Mouse (Mus musculus) MEL (cell line): ENCODE data around the gene Sipa1l2. TPM values are rescaled to one million over a fixed set of nuclear protein-coding genes. Genes with fewer than 3 reads are reported as not detected.

Experiments
- DNase-seq: peaks from one replicate; pipeline ENCODE4 v3.0.0; 2011; ENCODE audit warnings: low read depth, low spot score
- H3K27ac ChIP-seq: 2 replicates; pipeline ENCODE4 v1.5.1; 2012; ENCODE audit warnings: low read depth, mild to moderate bottlenecking, control low read depth, low read length, moderate library complexity; ENCODE audit not compliant: control insufficient read depth
- H3K27me3 ChIP-seq, 2 experiments: fragments of 150-350 bp in 1 of 2; sonication (generic) in 1 of 2; 2 replicates each; pipeline ENCODE4 v1.6.1; 2012; ENCODE audit warnings: low read length in 2 of 2, mild to moderate bottlenecking in 2 of 2, improper control_type of control experiment in 1 of 2, moderate library complexity in 1 of 2; ENCODE audit not compliant: insufficient read depth in 2 of 2, control insufficient read depth in 1 of 2
- H3K36me3 ChIP-seq, 2 experiments: 2 replicates each; pipeline ENCODE4 v1.6.1; 2012 to 2014; ENCODE audit warnings: low read length in 2 of 2, improper control_type of control experiment in 1 of 2, inconsistent platforms in 1 of 2, mild to moderate bottlenecking in 1 of 2; ENCODE audit not compliant: insufficient read depth in 2 of 2, control insufficient read depth in 1 of 2
- H3K4me1 ChIP-seq, 2 experiments: fragments of 150-350 bp in 1 of 2; sonication (generic) in 1 of 2; 2 replicates each; pipeline ENCODE4 v1.6.1; 2012; ENCODE audit warnings: low read length in 2 of 2, improper control_type of control experiment in 1 of 2, mild to moderate bottlenecking in 1 of 2; ENCODE audit not compliant: insufficient read depth in 2 of 2, control insufficient read depth in 1 of 2
- H3K4me3 ChIP-seq, 2 experiments: fragments of 150-350 bp in 1 of 2; sonication (generic) in 1 of 2; 2 replicates each; pipeline ENCODE4 v1.5.1; 2012; ENCODE audit warnings: low read depth in 2 of 2, low read length in 2 of 2, mild to moderate bottlenecking in 2 of 2, moderate library complexity in 2 of 2, control low read depth in 1 of 2, improper control_type of control experiment in 1 of 2; ENCODE audit not compliant: control insufficient read depth in 1 of 2, insufficient read depth in 1 of 2
- H3K79me2 ChIP-seq: 2 replicates; pipeline ENCODE4 v1.6.1; 2012; ENCODE audit warnings: mild to moderate bottlenecking, low read length, moderate library complexity; ENCODE audit not compliant: control insufficient read depth, poor library complexity, insufficient read depth
- H3K9ac ChIP-seq: 2 replicates; pipeline ENCODE4 v1.6.1; 2012; ENCODE audit warnings: low read depth, mild to moderate bottlenecking, control low read depth, low read length, moderate library complexity; ENCODE audit not compliant: control insufficient read depth, poor library complexity, severe bottlenecking
- H3K9me3 ChIP-seq: fragments of 150-350 bp; sonication (generic); replicated peaks from 2 replicates; pipeline ENCODE4 v1.6.1; 2012; ENCODE audit warnings: mild to moderate bottlenecking, low read length, improper control_type of control experiment, moderate library complexity; ENCODE audit not compliant: insufficient read depth
- BHLHE40 ChIP-seq: IDR thresholded peaks from 2 replicates; pipeline ENCODE4 v1.6.1; 2012; ENCODE audit warnings: low read depth, mild to moderate bottlenecking, inconsistent platforms, low read length, improper control_type of control experiment, borderline replicate concordance
- CHD2 ChIP-seq: IDR thresholded peaks from 2 replicates; pipeline ENCODE4 v1.6.1; 2011; ENCODE audit warnings: low read length, improper control_type of control experiment
- E2F4 ChIP-seq: IDR thresholded peaks from 2 replicates; pipeline ENCODE4 v1.6.1; 2011; ENCODE audit warnings: low read depth, low read length, improper control_type of control experiment, borderline replicate concordance
- EP300 ChIP-seq, 2 experiments: IDR thresholded peaks; 2 replicates each; pipeline ENCODE4 v1.6.1; 2011; ENCODE audit warnings: improper control_type of control experiment in 2 of 2, low read length in 2 of 2, low read depth in 1 of 2, mild to moderate bottlenecking in 1 of 2
- ETS1 ChIP-seq: IDR thresholded peaks from 2 replicates; pipeline ENCODE4 v1.6.1; 2012; ENCODE audit warnings: low read depth, mild to moderate bottlenecking, inconsistent platforms, low read length, improper control_type of control experiment, moderate library complexity
- GABPA ChIP-seq: IDR thresholded peaks from 2 replicates; pipeline ENCODE4 v1.6.1; 2012; ENCODE audit warnings: low read depth, mild to moderate bottlenecking, inconsistent platforms, low read length, improper control_type of control experiment, moderate library complexity
- MAX ChIP-seq: IDR thresholded peaks from 2 replicates; pipeline ENCODE4 v1.6.1; 2011; ENCODE audit warnings: low read length, improper control_type of control experiment
- MEF2A ChIP-seq: IDR thresholded peaks from 2 replicates; pipeline ENCODE4 v1.6.1; 2014; ENCODE audit warnings: low read depth, mild to moderate bottlenecking, inconsistent platforms, low read length, improper control_type of control experiment; ENCODE audit not compliant: poor library complexity, insufficient replicate concordance, severe bottlenecking; ENCODE audit errors: extremely low read depth
- MYC ChIP-seq: IDR thresholded peaks from 2 replicates; pipeline ENCODE4 v1.6.1; 2011; ENCODE audit warnings: low read depth, mild to moderate bottlenecking, low read length, improper control_type of control experiment, moderate library complexity
- NELFE ChIP-seq: IDR thresholded peaks from 2 replicates; pipeline ENCODE4 v1.6.1; 2011; ENCODE audit warnings: low read depth, low read length, improper control_type of control experiment
- NRF1 ChIP-seq: IDR thresholded peaks from 2 replicates; pipeline ENCODE4 v1.6.1; 2014; ENCODE audit warnings: low read depth, mild to moderate bottlenecking, inconsistent platforms, low read length, improper control_type of control experiment, moderate library complexity; ENCODE audit not compliant: poor library complexity, insufficient read depth, severe bottlenecking
- POLR2AphosphoS2 ChIP-seq: IDR thresholded peaks from 2 replicates; pipeline ENCODE4 v1.6.1; 2011; ENCODE audit warnings: low read length, improper control_type of control experiment
- RAD21 ChIP-seq: IDR thresholded peaks from 2 replicates; pipeline ENCODE4 v1.6.1; 2011; ENCODE audit warnings: mild to moderate bottlenecking, low read depth, low read length, improper control_type of control experiment
- RCOR1 ChIP-seq: IDR thresholded peaks from 2 replicates; pipeline ENCODE4 v1.6.1; 2012; ENCODE audit warnings: low read depth, mild to moderate bottlenecking, inconsistent platforms, low read length, improper control_type of control experiment
- SMC3 ChIP-seq: IDR thresholded peaks from 2 replicates; pipeline ENCODE4 v1.6.1; 2011; ENCODE audit warnings: low read depth, low read length, improper control_type of control experiment
- TAL1 ChIP-seq: IDR thresholded peaks from 2 replicates; pipeline ENCODE4 v1.6.1; 2012; ENCODE audit warnings: mild to moderate bottlenecking, inconsistent platforms, low read length, moderate library complexity, mixed read lengths
- TBP ChIP-seq: IDR thresholded peaks from 2 replicates; pipeline ENCODE4 v1.8.0; 2011; ENCODE audit warnings: low read depth, low read length, improper control_type of control experiment
- TCF12 ChIP-seq: IDR thresholded peaks from 2 replicates; pipeline ENCODE4 v1.6.1; 2014; ENCODE audit warnings: low read depth, mild to moderate bottlenecking, inconsistent platforms, low read length, improper control_type of control experiment, moderate library complexity
- USF1 ChIP-seq: IDR thresholded peaks from 2 replicates; pipeline ENCODE4 v1.6.1; 2014; ENCODE audit warnings: low read depth, mild to moderate bottlenecking, inconsistent platforms, low read length, improper control_type of control experiment, moderate library complexity
- ZMIZ1 ChIP-seq: IDR thresholded peaks from 2 replicates; pipeline ENCODE4 v1.6.1; 2012; ENCODE audit warnings: low read depth, mild to moderate bottlenecking, inconsistent platforms, low read length, improper control_type of control experiment, moderate library complexity
- ZNF384 ChIP-seq: IDR thresholded peaks from 2 replicates; pipeline ENCODE4 v1.6.1; 2012; ENCODE audit warnings: low read depth, mild to moderate bottlenecking, inconsistent platforms, low read length, improper control_type of control experiment
- polyA plus RNA-seq, 2 experiments: library from polyadenylated mRNA; stranded (reverse) in 1 of 2; unstranded in 1 of 2; fragments of >175 nt in 1 of 2; fragments of >200 nt in 1 of 2; gene quantifications; 2 replicates each; pipeline versions ENCODE4 v1.2.1 to v1.2.4; 2012; ENCODE audit warnings: low replicate concordance in 2 of 2, low read depth in 1 of 2; ENCODE audit not compliant: insufficient read length in 2 of 2, insufficient read depth in 1 of 2, missing spikeins in 1 of 2
- total RNA-seq: library from RNA; depleted of rRNA; stranded (reverse); fragments of 300-350 nt; gene quantifications from 2 replicates; pipeline ENCODE4 v1.2.3, GENCODE M21; 2012

Gene Sipa1l2
- total and polyA plus RNA-seq, 3 experiments: not detected

GRCm38 (mm10) chr8:125600033-125600686 is 30.6 kb upstream of the Sipa1l2 start:
- no peak for DNase-seq
- Histone ChIP-seq H3K4me1 (no peaks in the 10 kb centered on the region), H3K27me3 (no peaks in the 10 kb centered on the region), H3K79me2 (no peaks in the 10 kb centered on the region), H3K4me3 (no peak overlapping the region), H3K9ac (no peak overlapping the region), H3K36me3 (no peaks in the 10 kb centered on the region)
- TF ChIP-seq RCOR1 (no peak), CHD2 (no peak), BHLHE40 (no peak), MAX (no peak), TCF12 (no peak), TBP (no peak), TAL1 (no peak), GABPA (no peak), RAD21 (no peak), POLR2AphosphoS2 (no peak), MYC (no peak), MEF2A (no peak), NRF1 (no peak), E2F4 (no peak), USF1 (no peak), ETS1 (no peak), ZMIZ1 (no peak)
- TF ChIP-seq, all 39 proteins: peak for 0
- H3K9me3 ChIP-seq: no peaks in the 10 kb centered on the region
- no peak overlapping the region for H3K27ac ChIP-seq

- DNase-seq: no peak
- Histone ChIP-seq H3K79me2 (no peaks in the 10 kb centered on the region), H3K4me1 (no peaks in the 10 kb centered on the region), H3K9me3 (no peaks in the 10 kb centered on the region), H3K36me3 (no peaks in the 10 kb centered on the region), H3K4me3 (no peak overlapping the region), H3K27ac (no peak overlapping the region), H3K9ac (no peak overlapping the region), H3K27me3 (no peaks in the 10 kb centered on the region)
- no peak for TF ChIP-seq EP300 (IDR thresholded peaks at IDR 0.05; ENCODE audit: low read depth in 1 of 2, low read length in 2 of 2)
- no peak for TF ChIP-seq USF1
- TF ChIP-seq MAX: no peak
- TF ChIP-seq ZMIZ1: no peak
- no peak for TF ChIP-seq SMC3
- no peak for TF ChIP-seq CHD2
- TF ChIP-seq NELFE: no peak
- no peak for TF ChIP-seq ZNF384
- no peak for TF ChIP-seq POLR2AphosphoS2
- no peak for TF ChIP-seq MEF2A
These were observed 26.2 kb upstream of the Sipa1l2 start for GRCm38 (mm10) chr8:125595571-125596508.
